Mouse (Mus musculus) thymus, postnatal 25 days (tissue): ENCODE data around the gene Xlr5b.
A peak's percentile ranks its signal among the peaks of the same experiment; 100 is the strongest.
"Not testable (repeated sequence)": the region's sequence is repeated elsewhere in the genome, so short reads cannot be mapped to it uniquely, and the experiment has no call there.

ENCODE experiments used
- DNase-seq: peaks from one replicate; pipeline ENCODE4 v3.0.0; 2022

Gene Xlr5b

GRCm38 (mm10) chrX:73148496-73148895 is at the start of gene Xlr5b:
Xlr5b (plus strand) TSS chrX:73148796.
- DNase-seq: not testable (repeated sequence)

DNA sequence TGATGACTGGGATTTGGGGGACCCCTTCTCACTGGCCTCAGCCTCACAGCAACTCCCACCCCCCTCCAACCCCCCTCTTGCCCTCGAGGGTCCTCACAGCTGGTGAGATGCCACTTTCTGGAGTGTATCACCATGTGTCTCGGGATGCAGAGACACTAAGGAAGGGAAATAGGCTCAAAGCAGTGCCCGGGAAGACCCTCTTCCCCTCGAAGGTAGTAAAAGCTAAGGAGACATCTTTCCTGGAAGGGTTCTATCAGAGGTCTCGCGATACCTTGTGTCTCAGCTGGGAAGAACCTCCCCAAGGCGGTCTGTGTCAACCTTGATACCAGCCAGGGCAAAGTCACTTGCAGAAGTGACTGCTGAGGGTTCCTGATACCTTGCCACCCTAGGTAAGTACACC is 31.8 kb upstream of the Xlr5b start, which contains the start of gene Gm14685:
Gm14685 (plus strand) TSS at position 301 of the 400 bp plus-strand sequence.
- DNase-seq: not testable (repeated sequence)

GRCm38 (mm10) chrX:73122859-73123829 is 25.5 kb upstream of the Xlr5b start:
- DNase-seq: not testable (repeated sequence)

DNA sequence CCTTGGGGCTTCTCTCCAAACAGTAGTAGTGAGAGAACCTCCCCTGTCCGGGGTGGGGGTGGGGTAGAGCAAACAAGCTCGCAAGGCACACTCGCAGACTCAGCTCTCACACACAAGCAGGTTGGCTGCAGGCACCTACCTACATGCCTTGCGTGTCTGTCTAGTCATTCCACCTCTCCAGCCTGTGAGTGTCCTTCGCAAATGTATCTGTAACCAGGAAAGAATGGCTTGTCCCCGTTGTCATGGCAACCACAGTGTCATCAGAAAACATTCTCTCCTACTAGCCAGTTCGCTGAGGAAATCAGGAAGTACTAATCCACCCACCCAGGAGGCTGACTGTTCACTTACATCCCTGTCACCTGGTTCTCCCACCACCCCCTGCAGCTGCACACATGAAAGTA is 5.4 kb upstream of the Xlr5b start:
- not testable (repeated sequence) for DNase-seq

DNA sequence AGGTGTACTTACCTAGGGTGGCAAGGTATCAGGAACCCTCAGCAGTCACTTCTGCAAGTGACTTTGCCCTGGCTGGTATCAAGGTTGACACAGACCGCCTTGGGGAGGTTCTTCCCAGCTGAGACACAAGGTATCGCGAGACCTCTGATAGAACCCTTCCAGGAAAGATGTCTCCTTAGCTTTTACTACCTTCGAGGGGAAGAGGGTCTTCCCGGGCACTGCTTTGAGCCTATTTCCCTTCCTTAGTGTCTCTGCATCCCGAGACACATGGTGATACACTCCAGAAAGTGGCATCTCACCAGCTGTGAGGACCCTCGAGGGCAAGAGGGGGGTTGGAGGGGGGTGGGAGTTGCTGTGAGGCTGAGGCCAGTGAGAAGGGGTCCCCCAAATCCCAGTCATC is 754 bp downstream of the Xlr5b start, which contains the start of gene DXBay18:
DXBay18 (minus strand) TSS at position 101 of the 400 bp plus-strand sequence.
- DNase-seq: not testable (repeated sequence)

- DNase-seq: not testable (repeated sequence)
Observed at GRCm38 (mm10) chrX:73176889-73177288, 28.3 kb downstream of the Xlr5b start, which contains the start of gene Spin2d. Spin2d (minus strand) TSS chrX:73176989.

GRCm38 (mm10) chrX:73191934-73192333 is 43.3 kb downstream of the Xlr5b start, which contains the start of gene Xlr3b:
Xlr3b (plus strand) TSS chrX:73192207.
- DNase-seq: peak; percentile 23
